Mouse (Mus musculus): ENCODE data around the gene Llgl2.

Gene Llgl2

DNA sequence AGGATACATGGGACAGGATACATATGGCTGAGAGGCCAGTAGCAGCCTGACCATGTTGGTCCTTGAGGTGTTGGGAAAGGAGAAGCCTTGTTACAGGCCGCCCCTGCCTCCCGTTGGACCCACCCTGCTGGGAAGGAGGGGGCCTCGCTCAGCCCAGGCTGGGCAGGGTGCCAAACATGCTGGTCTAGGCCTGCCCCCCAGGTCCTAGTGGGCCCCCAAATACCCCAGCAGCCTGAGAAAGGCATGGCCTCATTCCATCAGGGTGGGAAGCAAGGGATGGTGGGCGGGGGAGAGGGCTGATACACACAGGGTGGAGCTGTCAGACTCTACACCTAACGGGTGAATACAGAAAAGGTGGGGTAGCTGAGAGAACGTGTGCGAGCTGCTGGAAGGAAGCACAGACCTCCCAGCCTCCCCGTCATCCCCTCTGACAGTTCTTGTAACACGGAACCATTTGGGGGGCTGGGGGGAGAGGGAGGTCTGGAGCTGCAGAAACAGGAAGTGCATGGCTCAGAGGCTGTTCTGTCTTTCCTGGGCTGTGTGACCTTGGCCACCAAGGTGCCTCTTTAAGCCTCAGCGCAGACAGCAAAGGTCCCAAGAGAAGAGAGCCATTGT is 15.0 kb upstream of the Llgl2 start:
- DNase-seq (ENCODE audit: low read depth, low spot score) = no peak

DNA sequence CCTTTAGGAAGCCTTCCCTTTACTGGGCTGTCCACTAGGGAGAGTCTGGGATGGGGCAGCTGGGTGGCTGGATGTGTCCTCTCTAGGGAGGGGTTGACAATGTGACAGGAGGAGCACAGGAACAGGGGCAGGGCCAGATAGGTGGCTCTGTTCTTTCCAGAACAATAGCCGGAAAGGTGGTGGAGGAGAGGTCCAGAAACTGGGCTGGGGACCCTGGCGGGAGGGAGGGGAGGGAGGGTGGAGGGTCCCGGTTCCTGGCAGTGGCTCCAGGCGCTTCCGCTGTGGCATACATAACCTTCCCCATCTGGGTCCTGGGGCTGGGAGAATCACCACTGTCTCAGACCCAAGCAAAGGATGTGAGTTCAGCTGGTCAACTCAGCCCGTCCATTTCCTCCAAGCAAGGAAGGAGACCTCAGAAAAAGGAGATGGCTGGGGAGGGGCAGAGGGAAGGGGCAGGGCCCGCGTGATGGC is 14.5 kb upstream of the Llgl2 start:
- no peak for DNase-seq (ENCODE audit: low read depth, low spot score)

DNA sequence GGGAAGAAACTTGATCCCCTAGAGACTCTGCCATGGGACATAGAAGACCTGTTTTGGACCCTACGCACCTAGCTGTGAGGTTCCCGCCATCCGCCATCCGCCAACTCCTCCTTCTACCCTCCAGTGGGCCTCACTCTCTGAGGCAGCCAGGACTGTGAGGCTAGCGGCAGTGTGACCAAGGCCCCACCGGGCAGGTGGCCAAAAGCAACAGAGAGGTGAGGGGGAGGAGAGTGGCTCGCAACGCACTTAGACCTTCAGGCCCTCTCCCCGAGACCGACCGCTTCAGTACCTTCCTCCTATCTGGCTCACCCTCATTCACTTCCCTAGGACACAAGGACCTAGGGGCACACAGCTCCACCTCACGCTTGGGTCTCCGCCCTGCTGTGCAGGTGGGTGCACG is 13.5 kb upstream of the Llgl2 start:
- no peak for DNase-seq (ENCODE audit: low read depth, low spot score)

DNA sequence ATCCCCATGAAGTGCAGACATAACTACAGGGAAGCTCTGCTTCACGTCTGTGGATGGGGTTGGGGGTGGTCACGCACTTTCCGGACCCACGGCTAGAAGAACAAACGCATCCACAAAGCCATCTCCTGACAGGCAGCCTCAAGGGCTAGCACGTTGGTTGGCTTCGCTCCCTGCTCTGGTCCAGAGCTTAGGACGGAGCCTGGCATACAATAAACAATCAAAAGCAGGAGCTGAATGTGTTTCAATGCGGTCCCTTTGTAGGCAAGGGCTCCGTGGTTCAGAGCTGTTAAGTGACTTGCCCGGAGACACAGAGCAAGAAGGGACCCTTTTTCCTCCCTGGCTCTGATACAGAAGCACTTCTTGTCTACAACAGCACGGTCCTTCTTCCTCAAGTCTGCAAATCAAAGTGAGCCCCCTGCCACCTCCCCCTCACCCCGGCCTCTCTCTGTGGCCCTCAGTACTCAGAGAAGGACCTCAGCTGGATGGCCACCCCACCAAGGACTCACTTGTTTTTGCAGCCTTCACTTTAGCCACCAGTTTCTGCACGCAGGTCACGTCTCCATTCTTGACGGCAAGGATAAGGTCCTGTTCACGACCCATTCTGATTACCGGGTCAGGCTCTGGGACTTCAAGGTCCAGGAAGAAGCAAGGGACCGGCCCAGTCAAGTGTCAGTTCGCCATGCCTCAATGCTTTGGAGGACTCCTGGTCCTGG is 12.3 kb upstream of the Llgl2 start:
- DNase-seq (ENCODE audit: low read depth, low spot score) = no peak

DNA sequence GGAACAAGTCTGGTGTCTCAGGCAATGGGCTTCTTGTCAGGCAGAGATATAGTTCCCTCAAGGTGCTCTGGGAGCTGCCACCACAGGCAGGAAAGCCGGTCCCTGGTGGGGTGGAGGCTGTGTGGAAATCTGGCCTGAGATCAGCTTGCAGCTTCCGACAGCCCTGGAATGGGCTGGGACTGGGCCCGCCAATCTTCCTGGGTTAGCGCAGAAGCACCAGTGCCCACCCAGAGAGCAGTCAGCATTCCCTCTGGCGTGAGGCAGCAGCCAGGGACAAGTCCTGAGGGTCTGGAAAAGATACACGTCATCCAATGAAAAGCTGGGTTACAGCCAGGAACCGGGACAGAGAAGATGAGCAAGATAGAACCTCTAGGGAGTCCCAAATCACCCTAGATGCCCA is 11.8 kb upstream of the Llgl2 start:
- no peak for DNase-seq (ENCODE audit: low read depth, low spot score)

DNA sequence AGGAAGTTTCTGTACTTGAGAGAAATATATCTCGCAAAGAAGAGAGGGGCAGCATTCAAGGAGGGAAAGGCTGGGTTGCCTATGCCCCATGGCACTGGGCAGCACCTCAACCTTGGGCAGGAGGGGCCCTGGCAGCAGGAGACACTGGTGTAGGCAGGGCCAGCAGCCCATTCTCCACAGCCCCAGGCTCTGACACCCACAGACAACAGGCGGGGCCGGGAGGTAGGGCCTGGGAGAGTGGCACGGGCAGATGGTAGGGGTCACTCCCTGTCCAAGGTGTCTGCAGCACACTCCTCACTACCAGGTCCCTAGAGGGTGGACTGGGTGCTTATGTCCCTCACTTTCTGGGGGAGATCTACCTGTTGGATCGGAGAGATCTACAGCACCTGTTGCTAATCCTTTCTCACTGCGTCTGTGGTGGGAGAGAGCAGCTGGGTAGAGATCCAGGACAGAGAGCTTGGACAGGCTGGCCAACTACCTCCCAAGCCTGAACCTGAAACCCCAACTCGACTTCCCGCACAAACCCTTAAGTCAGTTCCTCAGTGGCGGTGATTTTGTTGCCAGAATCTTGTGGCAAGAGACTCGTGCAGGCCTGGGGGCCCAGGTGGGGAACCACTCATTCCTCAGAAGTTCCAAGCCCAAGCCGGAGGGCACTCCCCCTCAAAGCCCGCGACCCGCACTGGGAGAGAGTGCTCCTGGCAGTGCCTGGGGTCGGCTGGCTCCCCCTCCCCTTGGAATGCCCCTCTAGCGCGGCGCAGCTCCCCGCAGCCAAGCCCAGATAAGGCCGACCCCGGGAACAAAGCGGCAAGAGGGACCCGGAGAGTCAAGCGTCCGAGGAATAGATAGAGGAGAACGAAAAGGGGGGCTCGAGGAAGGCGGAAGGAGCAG is 11.1 kb upstream of the Llgl2 start:
- peak; percentile 68 for DNase-seq (ENCODE audit: low read depth, low spot score)

DNA sequence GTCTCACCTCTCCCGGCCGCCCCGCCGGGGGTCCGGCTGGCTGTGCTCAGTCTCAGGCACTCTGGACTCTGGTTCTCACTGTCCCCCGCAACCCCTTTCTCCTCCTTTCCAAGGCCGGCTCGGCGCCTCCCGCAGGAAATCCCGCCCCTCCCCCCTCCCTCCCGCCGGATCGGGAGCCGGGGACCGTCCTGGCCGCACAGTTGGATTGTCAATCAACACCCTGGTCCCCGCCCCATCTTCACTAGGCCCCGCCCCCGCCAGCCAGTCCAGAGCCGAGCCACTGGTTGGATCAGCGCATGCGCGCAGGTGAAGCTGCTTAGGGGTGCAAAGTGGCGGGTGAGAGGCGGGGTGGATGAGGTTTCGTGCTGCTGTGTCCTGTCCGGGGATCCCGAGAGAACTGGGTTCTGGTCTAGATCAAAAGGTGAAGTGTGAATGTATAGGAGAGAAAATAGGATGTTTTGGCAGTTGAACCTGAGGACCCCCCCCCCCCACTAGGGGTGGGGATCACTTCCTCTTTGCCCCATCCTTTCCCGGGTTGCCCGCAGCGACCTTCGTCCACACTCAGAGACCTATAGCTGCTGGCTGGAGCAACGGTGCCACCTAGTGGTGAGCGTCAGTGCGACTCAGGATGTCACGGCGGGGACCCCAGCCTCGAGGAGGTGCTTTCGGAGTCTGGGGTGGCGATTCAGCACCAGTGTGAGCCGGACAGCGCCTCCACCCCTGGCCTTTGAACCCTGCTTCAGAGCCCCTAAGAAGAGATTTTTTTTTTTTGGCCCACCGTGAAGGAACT is 10.1 kb upstream of the Llgl2 start, which contains the start of gene Caskin2:
Gene Caskin2, minus strand, starts transcription at position 133 of the 790 bp plus-strand sequence.
- peak; percentile 97 for DNase-seq (ENCODE audit: low read depth, low spot score)

DNA sequence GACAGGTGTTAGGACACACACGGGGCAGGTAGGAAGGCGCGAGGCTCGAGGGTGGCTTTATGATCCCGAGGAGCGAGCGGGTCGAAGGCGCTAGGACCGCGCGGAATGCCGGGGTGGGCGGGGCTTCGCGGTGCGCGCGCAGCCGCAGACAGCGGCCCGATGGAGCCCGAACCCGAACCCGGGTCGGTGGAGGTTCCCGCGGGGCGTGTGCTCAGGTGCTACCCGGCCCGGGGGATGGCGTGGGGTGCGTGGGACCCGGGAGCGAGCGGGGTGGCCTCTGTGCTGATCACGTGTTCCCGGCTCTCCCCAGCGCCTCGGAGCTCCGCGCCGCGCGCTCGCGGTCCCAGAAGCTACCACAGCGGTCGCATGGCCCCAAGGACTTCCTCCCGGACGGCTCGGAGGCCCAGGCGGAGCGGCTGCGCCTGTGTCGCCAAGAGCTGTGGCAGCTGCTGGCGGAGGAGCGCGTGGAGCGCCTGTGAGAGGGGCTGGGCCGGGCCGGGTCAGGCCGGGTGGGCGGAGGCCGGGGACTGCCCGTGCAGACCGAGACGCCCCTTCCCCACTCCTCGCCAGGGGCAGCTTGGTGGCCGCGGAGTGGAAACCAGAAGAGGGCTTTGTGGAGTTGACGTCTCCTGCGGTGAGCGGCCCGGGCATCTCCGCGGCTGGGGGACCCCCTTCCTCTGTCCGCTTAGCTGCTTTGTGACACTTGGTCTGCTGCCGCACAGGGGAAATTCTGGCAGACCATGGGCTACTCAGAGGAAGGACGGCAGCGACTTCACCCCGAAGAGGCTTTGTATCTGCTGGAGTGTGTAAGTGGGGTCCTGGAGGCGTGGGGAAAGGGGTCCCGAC is 9.0 kb upstream of the Llgl2 start, which contains the start of gene Tsen54:
Gene Tsen54, plus strand, starts transcription at position 120 of the 846 bp plus-strand sequence.
- peak; percentile 83 for DNase-seq (ENCODE audit: low read depth, low spot score)

DNA sequence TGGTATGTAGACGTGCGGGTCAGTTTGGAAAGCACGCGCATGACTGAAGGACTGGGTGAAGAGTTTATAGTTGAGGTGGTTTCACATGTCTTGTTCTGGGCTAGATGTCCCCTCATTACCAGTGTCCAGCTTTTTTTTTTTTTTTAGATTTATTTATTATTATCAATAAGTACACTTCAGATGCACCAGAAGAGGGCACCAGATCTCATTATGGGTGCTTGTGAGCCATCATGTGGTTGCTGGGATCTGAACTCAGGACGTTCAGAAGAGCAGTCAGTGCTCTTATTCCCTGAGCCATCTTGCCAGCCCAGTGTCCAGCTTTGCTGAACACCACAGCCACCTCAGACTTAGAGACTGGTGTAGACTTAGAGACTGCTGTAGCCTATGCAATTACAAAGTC is 6.5 kb upstream of the Llgl2 start:
- DNase-seq (ENCODE audit: low read depth, low spot score) = no peak

DNA sequence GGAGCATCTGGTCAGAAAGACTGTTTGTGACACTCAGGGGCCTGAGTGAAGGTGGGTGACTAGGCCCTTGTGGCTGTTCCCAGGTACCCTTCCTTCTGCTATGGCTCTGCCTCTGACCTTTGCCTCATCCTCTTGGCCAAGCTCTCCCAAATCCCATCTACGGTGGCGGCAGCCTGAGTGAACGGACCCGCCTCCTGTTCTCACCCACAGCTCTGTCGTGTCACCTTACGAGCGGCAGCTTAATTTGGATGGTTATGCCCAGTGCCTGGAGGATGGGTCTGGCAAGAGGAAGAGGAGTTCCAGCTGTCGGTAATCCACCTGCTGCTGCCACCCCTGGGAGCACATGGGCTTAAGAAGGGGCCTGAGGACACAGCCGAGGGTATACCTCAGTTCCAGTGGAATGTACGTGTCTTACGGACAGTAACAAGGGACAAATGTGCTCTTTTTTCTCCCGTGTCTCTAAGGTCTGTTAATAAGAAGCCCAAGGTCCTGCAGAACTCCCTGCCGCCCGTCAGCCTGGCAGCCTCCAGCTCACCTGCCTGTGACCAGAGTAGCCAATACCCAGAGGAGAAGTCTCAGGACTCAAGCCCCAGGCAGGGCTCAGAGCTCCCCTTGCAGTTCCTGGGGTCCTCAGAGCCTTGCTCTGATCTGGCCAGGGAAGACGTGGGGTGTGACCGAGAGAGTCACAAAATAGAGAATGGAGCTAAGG is 3.8 kb upstream of the Llgl2 start:
- no peak for DNase-seq (ENCODE audit: low read depth, low spot score)

DNA sequence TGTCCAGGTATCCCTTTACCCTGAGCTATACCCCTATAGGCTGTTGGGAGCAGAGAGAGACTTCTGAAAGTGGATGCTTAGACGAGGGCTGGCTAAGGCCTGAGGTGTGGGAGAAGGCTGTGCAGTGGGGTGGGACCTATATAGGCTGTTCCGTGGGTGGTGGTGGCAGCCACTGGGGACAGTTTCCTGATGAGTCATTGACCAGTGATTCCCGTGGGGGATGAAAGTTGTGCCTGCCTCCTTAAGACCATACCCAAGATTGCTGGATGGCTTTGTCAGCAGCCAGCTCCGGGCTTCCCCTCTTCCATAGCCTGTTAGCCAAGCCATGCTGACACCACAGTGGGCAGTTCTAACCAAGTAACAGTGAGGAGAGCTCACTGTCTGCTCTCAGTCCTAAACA is 2.8 kb upstream of the Llgl2 start:
- no peak for DNase-seq (ENCODE audit: low read depth, low spot score)

DNA sequence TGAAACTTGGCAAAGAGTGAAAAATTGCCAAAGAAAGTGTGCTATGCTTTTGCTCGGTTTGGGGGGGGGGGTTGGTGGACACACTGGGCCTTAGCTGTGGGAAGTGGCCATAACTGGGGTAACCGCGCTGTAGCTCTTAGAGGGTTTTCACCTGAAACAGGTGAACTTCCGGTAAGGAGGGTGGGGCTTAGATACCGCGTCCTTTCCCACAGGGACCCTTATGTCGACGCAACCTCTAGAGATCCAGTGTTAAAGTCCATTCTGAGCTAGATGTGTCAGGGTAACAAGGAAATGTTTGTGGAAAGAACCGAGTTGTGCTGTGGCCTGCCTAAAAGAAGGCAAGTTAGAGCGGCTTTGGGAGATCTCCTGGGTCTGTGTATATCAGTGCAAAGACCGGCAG is 964 bp downstream of the Llgl2 start:
- no peak for DNase-seq (ENCODE audit: low read depth, low spot score)

DNA sequence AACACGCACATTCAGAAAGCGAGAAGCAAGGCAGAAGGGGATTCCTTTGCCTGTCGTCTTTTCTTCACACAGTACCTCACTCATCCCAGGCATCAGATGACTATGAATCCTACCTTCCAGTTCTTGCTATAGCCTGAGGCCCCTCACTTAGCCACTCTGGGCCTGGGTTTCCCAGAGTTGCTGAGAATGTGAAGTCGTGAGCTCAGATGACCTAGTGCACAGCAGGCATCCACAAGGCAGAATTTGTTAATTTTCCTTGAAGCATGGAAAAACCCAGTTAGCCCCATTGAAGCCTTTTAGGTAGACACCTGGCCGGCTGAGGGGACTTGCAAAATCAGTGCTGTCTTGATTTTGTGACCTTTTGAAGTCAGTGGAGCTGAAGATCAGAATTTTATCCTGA is 2.6 kb downstream of the Llgl2 start:
- DNase-seq (ENCODE audit: low read depth, low spot score) = no peak

DNA sequence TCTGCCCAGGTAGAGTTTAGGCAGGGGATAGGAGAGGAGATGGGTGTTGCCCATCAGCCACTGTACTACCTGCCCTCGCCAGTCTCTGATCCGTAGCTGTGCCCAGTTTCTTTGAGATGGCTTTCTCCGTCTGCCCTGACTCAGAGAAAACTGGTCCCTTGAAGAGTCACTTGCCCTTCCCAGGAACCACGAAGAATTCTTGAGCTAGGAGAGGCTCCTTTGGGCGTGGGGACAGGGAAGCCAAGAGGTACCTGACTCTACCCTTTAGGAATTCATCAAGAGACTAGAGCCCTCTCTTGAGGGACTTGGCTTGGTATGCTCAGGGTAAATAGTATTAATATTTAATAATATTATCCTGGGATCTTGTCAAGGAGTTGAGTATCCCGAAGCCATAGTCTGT is 3.8 kb downstream of the Llgl2 start:
- no peak for DNase-seq (ENCODE audit: low read depth, low spot score)

DNA sequence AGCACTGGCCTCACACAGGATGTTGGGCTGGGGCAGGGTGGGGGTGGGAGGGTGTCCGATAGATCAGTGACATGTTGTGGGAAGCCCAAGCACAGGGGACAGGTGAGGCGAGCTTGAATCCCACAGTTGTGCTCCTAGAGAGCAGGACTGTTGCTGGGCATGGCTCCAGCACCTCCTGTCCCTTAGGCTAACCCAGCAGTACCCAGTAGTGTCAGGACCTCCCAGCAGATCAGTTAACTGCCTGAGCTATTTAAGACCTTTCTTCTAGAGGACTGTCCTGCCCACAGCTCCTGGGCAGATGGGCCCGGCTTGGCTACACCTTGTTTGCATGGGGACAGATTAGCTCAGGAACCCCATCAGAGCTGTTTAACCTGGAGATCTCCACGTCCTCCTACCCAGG is 5.2 kb downstream of the Llgl2 start:
- no peak for DNase-seq (ENCODE audit: low read depth, low spot score)

DNA sequence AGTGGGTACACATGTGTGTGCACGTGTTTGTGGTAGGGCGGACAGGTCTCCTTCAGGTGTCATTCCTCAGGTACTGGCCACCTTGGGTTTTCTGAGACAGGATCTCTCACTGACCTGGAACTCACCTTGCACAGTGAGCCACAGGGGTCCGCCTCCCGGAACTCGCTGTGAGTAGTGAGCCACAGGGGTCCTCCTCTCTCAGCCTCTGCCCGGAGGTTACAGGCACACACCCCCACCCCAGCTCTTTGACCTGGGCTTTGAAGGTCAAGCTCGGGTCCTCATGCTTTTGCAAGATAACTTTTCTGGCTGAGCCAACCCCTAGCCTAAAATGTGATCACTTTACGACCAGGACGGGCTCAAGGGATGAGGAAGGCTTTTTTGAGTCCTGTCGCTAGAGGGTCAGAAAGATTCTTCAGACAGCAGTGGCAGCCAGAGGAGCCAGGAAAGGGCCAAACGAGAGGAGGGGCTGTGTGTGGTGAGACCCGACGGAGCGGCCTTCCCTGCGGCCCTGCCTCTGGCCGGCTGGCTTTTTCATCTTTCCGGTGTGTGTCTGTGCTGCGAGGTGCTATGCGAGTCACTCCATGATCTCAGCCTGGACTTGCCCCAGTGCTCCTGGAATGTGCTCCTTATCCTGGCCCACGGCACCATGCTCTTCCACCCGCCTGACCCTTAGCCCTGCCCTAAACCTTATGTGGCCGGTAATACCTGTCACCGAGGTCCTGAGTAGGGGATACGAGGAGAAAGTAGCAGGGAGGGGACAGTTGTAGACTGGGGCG is 6.9 kb downstream of the Llgl2 start:
- DNase-seq (ENCODE audit: low read depth, low spot score) = no peak

DNA sequence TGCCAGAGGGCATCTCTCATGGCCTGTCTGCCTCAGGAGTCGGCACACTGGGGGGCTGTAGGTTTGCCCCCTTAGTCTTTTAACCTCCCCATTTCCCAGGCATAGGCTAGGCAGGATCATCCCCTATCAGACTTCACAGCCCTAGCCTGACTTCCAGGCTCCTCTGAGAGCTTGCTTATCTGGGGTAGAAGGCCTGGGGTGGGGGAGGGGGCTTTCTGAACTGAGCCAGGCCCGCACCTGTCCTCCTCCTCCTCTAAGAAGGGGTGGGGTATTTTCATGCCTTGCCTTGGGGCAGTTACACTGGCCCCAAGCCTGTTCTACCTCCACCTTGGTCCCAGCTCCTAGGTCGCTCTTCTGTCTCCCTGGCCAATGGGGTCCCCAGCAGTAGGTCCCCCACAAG is 7.7 kb downstream of the Llgl2 start:
- DNase-seq (ENCODE audit: low read depth, low spot score) = no peak

DNA sequence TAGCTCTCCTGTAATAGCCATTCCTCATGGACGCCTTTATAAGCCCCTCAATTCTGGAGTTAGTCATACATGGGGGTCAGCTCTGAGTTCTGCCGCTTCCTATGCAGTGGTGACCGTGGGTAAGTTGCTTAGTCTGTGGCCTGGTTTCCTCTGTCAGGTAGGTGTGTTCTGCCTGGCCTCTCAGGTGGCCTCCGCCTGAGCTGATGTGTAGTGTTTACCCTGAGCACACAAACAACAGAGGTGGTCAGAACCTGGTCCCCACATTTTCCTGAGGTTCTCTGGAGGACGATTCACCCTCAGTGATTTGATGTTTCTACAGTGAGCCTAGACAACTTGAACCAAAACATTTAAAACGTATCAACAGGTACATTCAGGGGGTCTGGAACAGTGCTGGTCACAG is 8.2 kb downstream of the Llgl2 start:
- DNase-seq (ENCODE audit: low read depth, low spot score) = no peak

DNA sequence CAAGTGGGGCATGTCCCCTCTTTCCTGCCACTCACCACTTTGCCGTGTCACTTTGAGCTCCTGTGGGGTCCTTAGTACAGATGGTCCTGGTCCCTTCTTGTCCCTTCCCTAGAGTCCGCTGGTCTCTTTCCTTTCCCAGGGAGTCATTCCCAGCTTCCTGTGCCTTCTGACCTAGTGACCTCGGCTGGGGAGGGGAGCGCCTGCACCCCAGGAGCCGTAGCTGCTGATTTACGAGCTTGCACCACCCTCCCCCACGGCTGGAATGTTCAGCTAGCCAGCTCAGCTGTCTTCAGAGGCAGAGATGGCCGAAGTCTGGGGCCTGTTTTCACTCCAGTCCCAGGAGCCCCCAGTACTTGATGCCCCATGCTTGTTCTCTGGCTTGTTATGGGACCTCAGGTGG is 8.7 kb downstream of the Llgl2 start:
- DNase-seq (ENCODE audit: low read depth, low spot score) = peak; percentile 86
